Mouse (Mus musculus) cerebellum, adult 2 months (tissue): ENCODE data around the gene Ncs1.

ENCODE experiments used
- CTCF ChIP-seq: fragments of 200-500 bp; IDR thresholded peaks from 2 replicates; pipeline ENCODE4 v1.5.1; 2011; ENCODE audit warnings: low read depth, mild to moderate bottlenecking, control low read depth, low read length, moderate library complexity, borderline replicate concordance; ENCODE audit not compliant: insufficient read depth
- POLR2A ChIP-seq: fragments of 200-500 bp; IDR thresholded peaks from 2 replicates; pipeline ENCODE4 v1.6.1; 2011; ENCODE audit warnings: low read length, control low read depth, borderline replicate concordance; ENCODE audit not compliant: insufficient read depth

DNA sequence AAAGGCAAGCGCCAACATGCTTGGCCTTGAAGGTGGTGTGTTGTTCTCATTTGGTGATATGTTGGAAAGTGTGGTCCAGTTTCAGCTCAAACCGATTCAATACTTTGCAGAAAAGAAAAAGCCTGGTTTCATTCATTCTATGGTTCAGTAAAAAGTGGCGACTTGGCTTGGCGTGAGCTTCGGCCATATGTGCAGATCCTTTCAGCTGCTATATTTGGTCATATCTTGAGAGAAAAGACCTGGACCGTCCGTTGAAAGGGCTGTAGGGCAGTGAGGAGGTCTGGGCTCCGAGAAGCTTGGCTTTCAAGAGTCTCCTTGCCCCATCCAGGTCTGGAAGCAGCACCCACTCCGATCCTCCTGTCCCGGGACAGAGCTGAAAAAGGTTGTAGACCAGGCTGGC, 24.2 kb downstream of the Ncs1 start:
- TF ChIP-seq CTCF (no peak), POLR2A (no peak)
